Mouse (Mus musculus): ENCODE data around the gene Chd1l. TPM values are rescaled to one million over a fixed set of nuclear protein-coding genes. Genes with fewer than 3 reads are reported as not detected.

The Chd1l gene
- polyA plus RNA-seq, 1 experiment = 5.4 TPM

DNA sequence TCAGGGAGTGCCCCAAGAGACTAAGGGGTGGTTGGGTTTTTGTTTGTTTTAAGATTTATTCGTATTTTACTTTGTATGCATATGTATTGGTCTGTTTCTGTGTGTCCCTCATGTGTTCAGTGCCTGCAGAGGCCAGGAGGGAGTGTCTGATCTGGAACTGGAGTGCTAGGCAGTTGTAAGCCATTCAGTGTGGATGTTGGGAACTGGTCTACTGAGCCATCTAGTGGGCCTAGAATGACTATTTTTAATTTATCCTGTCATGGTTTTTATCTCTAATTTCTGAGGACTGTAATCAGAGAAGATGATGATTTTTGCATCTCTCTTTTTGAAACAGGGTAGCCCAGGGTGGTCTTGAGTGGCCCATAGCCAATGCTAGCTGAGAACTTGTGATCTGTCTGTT lies 71.4 kb downstream of the Chd1l start:
- WGBS = 21% methylated on average over 1 of the region's 1 CpGs
- DNase-seq (ENCODE audit: low read depth, low spot score) = no peak

DNA sequence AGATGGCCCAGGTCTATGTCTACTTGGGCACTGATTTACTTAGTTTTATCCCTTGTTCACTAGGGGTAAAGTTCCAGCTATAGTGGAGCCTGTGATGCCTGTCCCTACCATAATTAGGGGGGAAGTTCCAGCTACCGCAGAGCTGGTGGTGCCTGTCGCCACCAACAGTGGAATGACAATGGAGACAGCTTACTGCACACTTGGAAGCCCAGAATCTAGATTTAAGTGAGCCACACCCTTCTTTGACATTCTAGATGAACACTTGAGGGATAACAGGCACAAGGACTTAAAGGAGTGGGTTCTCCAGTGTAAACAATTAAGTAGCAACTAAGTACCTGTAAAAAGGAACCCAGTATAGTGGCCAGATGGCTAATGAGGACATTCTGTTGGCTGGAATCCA lies 73.0 kb downstream of the Chd1l start:
- 82% methylated on average over 2 of the region's 2 CpGs for WGBS
- DNase-seq (ENCODE audit: low read depth, low spot score) = no peak

DNA sequence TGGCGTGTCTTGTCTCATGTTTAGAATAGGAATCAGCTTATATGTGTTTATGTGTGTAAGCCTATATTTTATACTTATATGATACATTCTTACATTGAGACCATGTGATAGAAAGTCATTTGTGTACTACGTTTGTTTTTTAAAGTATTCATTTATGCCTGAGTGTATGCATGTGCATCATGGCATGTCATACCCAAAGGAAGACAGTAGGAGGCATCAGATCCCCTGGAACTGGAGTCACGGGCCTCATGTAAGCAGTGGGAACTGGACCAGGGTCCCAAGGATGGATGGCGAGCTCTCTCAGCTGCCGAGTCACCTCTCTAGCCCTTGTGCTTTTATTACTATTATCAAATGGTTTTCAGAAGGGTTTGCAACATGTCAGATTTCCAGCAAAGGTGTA lies 74.3 kb downstream of the Chd1l start:
- 80% methylated on average over 5 of the region's 5 CpGs for WGBS
- DNase-seq (ENCODE audit: low read depth, low spot score) = no peak

DNA sequence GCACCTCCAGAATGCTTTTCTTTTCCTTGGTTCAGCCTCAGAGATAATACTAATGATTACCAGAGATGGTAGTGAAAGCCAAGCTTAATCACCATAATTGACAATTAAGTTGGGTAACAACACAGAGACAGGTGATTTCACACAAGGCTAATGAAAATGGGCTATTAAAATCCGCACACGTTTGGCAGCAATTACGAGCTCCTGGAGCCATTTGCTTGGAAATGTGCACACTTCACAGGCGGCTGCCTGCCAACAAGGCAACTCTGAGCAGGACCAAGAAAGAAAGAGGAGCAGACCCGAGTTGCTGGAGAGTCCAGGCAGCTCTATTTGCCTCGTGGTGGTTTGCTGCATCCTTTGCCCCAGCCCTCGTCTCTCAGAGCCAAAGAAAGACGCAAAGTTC lies 84.5 kb downstream of the Chd1l start:
- WGBS = 65% methylated on average over 8 of the region's 8 CpGs
- DNase-seq (ENCODE audit: low read depth, low spot score) = no peak

DNA sequence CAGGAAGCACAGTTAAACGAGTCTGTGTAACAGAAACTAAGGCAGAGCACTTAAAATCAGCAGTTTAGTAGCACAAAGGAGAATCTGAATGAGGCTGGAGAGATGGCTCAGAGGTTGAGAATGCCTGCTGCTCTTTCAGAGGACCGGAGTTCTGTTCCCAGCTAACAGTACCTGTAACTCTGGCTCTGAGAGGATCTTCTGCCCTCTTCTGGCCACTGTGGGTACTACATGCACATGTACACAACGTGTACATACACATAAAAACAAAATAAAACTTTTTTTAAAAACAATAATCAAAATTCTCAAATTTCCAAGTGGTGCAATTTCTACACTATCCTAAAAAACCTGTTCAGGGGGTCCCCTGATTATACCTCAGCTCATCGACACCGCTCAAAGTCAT lies 85.2 kb downstream of the Chd1l start:
- 82% methylated on average over 5 of the region's 5 CpGs for WGBS
- no peak for DNase-seq (ENCODE audit: low read depth, low spot score)

DNA sequence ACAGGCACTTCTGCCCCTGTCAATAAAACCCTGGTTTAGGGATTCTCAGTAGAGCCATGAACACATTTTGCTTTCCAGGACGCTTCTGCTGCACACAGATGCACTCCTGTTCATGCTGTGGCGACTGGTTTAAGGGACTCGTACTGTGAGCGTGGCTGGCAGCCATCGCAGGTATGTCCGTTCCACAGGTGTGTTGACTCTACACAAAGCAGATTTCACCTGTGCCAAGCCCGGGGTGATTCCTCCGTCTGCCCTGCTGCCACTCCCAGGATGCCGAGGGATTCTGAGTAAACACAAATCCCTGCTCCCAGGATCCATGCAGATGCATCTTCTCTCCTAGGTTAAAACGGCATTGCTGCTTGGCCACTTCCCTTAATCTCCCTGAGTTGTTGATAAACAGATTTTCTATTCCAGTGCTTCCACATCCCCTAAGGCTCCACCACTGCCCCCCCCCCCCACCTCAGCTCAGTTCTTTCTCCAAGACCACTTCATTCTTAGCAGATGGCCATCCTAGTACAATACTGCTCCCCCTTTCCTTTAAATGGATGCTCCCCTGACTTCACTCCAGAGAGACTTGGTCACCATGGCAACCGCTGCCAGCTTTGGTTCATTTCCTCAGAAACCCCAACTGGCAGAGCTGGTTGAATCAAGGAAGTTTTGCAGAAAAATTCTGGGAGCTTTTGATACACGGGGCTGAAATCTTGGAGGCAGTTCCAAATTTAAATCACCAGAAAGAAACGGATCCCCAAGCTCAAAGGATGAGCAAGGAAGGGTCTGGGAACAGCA lies 87.9 kb downstream of the Chd1l start:
- no peak for DNase-seq (ENCODE audit: low read depth, low spot score)
- 47% methylated on average over 13 of the region's 13 CpGs for WGBS

DNA sequence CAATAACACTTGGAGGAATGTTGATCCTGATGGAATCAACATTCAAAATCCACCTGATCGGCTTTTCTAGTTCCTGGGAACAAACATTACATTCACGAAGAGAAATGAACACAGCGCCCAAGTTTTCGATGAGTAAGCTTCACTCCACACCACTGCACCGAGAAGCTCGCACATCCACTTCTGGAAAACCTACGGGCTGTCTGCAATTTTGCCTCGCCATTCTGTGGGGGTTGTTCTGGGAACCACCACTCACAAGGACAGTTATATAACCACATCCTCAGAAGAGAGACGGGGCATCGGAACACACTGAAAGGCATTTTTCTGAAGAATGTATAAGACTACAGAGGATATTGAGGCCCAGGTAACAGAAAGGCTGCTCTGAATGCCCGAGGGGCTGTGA lies 90.1 kb downstream of the Chd1l start:
- no peak for DNase-seq (ENCODE audit: low read depth, low spot score)
- WGBS = 96% methylated on average over 11 of the region's 11 CpGs

DNA sequence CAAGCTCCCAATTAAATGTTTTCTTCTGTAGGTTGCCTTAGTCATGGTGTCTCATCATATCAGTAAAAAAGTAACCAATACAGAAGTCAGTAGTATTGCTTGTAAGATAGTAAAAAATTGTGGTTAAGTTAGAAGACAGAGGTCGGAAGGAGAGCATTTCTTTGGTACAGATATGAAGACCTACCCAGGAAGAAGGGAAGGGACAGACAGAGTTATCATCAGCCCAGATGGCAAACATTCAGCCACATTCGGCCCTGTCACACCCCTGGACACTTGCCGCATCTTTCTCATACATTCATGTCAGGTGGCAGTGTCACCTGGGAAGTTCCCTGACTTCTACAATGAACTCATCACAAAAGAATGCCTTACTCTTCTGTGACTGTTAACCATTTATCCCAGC lies 97.7 kb downstream of the Chd1l start:
- 83% methylated on average over 3 of the region's 3 CpGs for WGBS
- no peak for DNase-seq (ENCODE audit: low read depth, low spot score)

Other genes with a start within 250 kb of the Chd1l start
- not detected in 2 replicates for gene Olfr1402, start 188.2 kb downstream of the Chd1l start, polyA plus RNA-seq (2012; rRNA removed)
- 24.1 and 58.0 TPM in 2 replicates for gene Fmo5, start 18.6 kb upstream of the Chd1l start, polyA plus RNA-seq (2012; rRNA removed)
- gene Prkab2, start 48.0 kb upstream of the Chd1l start, polyA plus RNA-seq (2012; rRNA removed) = 2.8 and 4.0 TPM in 2 replicates
- not detected in 2 replicates for gene Gm17651, start 64.5 kb upstream of the Chd1l start, polyA plus RNA-seq (2012; rRNA removed)